Mouse (Mus musculus): Measurements from ENCODE around the gene D1Pas1.

The D1Pas1 gene

GRCm38 (mm10) chr1:186988281-186988682 lies 21.1 kb downstream of the D1Pas1 start:
- no peak for DNase-seq (ENCODE audit: low spot score)

DNA sequence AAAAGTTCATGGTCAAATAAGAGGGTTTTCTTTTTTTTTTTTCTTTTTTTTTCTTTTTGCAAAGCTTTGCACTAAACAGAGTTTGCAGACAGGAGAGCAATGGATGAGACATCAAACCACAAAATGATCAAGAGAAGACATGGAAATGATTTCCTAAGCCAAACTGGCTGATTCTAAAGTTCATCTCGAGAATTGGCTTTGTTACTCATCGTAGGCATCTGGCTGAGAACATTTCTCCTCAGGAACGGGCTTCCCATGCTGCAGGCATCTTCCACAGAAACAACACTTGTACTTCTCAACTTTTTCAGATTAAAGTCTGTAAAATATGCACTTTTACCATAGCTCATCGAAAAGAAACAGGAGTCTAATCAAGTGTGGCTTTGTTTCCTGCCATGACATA lies 21.6 kb downstream of the D1Pas1 start:
- DNase-seq (ENCODE audit: low spot score): no peak

DNA sequence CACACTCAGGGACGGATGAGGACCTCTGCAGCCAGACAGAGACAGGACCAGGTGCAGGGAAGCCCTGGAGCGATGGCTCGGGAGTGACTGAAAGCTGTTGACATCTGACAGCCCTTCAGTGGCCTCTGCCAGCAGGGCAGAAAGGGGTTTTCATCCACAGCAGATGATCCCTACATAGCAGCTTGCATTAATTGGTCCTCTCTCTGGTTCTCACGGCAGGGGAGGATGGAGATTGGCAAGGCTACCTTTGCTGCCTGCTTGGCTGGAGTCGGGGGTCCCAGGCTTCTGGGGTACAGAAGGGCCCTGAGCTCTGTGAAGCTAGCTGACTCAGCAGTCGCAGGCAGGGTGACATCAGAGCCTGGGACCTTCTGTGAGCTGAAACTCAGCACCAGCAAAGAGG lies 24.3 kb downstream of the D1Pas1 start:
- no peak for DNase-seq (ENCODE audit: low spot score)

GRCm38 (mm10) chr1:186992113-186992512 lies 24.9 kb downstream of the D1Pas1 start:
- DNase-seq (ENCODE audit: low spot score): no peak

DNA sequence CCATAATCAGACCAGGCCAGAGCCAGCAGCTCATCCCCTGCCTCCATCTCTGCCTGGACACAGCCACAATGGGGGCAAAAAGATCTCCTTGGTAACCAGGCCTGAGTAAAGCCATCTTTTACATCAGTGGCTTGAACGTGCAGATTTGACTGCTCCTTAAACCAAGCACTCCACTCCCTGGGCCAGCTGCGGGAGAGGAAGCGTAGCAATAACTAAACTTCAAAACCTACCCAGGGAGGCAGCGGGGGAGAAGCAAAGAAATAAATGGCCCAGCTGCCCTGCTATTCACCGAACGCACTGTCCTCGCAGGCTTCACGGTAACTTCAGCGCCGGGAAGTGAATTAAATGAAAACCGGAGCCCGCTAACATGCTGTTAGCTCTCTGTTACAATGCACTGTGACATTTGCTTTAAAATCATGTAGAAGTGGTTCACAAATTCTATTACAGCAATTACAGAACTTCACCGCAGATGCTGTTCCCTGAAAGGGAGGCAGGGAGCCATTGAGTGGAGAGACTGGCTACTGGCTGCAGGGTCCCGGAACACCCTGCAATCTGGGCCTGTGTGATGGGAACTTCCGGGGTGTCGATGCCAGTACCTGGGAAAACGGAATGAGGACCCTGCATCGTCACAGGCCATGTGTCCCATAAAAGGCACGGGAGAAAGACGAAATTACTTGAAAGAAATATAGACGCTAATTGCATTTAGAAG lies 30.5 kb downstream of the D1Pas1 start:
- no peak for DNase-seq (ENCODE audit: low spot score)

- no peak for DNase-seq (ENCODE audit: low spot score)
These were observed 36.2 kb downstream of the D1Pas1 start for GRCm38 (mm10) chr1:187003441-187003861.

DNA sequence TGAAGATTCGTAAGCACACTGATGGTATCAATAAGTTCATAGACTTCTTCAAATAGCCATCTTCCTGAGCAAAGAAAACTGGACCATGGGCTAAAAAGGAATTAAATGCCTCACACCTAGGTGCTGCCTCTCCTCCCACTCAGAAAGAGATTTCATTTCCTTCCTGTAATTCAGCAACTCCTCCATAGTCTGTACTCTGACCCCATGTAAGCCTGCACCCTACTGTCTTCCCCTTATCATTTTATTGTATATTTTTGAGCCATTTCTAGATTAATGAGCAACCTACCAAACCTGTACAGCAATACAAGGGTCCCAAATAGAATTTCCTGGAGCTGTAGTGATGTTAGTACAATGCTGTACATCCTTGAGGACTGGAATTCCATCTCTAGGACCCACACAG lies 37.1 kb downstream of the D1Pas1 start:
- no peak for DNase-seq (ENCODE audit: low spot score)

DNA sequence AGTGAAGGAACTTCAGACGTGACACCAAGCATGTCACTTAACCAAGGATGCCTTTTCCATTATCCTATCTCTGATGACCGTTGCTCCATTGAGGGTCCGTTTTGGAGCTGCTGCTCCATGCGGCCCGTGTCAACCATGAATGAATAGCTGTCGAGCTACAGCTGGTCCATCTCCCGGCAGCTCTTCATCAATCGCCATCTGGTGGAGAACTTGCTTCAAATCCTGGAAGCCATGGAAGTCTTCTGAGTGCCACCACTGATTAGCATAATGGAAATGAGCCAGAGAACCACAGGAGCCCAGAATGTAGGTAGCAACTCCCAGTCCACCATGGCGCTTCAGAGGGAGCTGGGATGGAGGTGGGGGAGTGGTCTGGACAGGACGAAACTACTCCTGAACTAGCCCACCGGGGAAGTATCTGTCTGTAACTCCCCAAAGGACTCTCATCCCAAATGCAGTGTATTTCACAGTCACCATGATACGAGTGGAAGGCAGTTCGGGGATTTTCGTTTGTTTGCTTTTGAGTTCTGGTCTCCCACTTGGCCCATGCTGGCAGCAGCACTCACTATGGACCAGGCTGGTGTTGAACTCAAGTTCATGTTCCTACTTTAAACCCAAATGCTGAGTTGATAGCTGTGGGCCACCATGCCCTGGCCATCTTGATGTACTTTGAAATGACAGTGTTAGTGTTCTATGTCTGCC lies 39.2 kb downstream of the D1Pas1 start:
- DNase-seq (ENCODE audit: low spot score): no peak

DNA sequence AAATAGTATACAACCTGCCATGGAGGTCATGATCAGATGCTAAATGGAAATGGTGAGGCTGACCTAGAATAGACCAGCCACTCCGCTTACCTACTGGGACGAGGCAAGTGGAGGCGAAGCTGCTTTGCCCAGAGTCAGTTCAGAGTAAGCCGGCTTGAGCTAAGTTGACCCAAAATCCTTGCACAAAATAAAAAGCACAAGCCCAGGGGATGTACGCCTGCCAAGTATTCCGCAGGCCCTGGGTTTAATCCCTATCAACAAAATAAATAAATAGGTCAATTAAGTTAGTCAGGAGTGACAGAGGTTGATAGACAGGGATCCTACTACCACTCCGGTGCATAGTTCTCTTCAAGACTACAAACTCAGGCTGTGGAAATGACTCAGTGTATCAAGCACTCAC lies 41.0 kb downstream of the D1Pas1 start:
- DNase-seq (ENCODE audit: low spot score): no peak

DNA sequence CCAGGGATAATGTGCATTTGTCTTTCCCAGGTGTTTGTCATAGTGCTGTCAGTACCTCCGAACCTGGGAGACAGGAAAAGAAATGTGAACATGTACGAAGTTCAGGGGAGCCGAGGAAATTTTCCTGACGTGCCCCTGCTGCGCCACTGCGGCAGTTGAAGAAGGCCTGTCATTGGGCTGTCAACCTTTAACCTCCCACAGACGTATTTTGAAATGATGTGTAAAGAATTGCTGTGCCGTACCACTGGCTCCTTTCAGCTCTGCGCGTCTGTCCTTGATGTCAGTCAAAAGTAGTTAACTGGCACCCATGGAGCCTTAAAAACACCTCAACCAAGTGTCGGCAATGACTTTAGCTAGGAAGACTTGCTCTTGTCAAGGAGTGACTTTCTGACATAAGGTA lies 42.9 kb downstream of the D1Pas1 start:
- DNase-seq (ENCODE audit: low spot score): no peak

DNA sequence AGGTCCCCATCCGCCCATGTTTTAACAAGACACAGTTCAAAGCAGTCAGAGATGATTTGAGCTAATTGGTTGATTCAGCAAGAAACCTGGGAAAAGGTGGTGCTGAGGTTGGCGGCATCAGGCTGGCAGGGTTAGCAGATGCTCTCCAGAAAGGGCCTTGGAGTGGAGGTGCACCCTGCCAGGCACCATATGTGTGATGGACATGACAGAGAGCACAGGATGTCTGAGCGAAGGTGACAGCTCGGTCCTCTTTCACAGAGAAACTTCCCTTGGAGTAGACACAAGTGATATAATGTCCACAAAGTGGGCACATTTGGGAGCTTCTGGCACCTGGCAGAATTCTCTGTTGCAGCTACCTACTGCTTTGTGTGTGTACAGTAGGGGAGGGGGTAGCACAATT lies 44.4 kb downstream of the D1Pas1 start:
- no peak for DNase-seq (ENCODE audit: low spot score)

DNA sequence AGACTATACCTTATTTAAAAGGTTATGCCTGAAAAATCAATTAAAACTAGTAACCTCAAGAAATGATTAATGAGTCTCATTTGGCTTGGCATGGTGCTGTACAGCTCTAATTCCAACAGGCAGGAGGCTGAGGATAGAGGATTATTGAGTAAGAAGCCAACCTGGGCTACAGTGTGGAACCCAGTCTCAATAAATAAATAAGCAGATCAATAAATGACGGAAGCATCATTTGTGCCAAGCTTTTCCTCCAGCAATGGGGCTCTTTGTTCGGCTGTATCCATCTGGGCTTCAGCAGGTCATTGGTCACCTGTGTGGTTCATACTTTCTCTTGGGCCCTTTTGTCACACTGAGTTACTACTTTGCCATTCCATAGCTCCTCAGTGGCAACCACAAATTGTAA lies 46.9 kb downstream of the D1Pas1 start:
- DNase-seq (ENCODE audit: low spot score): no peak

DNA sequence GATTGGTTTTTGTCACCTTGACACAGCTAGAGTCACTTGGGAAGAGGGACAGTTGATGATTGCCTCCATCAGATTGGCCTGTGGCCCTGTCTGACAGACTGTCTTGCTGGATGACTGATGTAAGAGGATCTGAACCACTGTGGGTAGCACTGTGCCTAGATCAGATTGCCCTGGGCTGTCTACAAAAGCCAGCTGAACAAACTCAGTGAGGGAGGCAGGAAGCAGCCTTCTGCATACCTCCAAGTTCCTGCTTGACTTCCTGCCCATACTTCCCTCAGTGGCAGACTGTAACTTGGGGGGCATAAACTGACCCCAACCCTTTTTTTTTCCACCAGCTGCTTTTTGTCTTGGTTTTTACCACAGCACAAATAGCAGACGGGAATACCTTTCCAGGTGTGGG lies 48.5 kb downstream of the D1Pas1 start:
- no peak for DNase-seq (ENCODE audit: low spot score)

DNA sequence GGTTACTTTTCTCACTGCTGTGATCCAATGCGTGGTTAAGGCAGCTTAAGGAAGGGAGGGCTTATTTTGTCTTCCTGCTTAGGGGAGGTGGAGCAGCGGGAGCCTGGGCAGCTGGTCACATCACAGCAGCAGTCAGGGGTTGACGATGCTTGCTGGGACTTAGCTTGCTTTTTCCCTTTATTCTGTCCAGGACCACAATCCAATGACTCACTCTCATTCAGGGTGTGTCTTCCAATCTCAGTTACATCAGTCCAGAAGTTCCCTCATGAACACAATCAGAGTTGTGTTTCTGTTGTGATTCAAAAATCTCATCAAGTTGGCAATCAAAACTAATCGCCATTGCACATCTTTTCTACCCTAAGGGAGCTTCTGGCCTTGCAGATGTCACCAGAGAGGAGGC lies 48.9 kb downstream of the D1Pas1 start:
- no peak for DNase-seq (ENCODE audit: low spot score)

GRCm38 (mm10) chr1:187020011-187020410 lies 52.8 kb downstream of the D1Pas1 start:
- DNase-seq (ENCODE audit: low spot score): no peak

Measured in urinary bladder, postnatal 14 days (tissue).